Mouse (Mus musculus): ENCODE measurements around the gene Tatdn3. TPM values are rescaled to one million over a fixed set of nuclear protein-coding genes. Genes with fewer than 3 reads are reported as not detected.
A peak's percentile ranks its signal among the peaks of the same experiment; 100 is the strongest.
"Not testable (repeated sequence)": the region's sequence is repeated elsewhere in the genome, so short reads cannot be mapped to it uniquely, and the experiment has no call there.

Tatdn3 gene
- total RNA-seq, 2 experiments from 2014 or later, result 19.4 to 23.5 TPM

- DNase-seq, result not testable (repeated sequence)
These were observed 31.8 kb downstream of the Tatdn3 start for GRCm38 (mm10) chr1:191030922-191031425.

- DNase-seq, result no peak
These were observed 32.5 kb downstream of the Tatdn3 start for GRCm38 (mm10) chr1:191030182-191030581.

- peak; percentile 98 for DNase-seq
These were observed 36.6 kb downstream of the Tatdn3 start, which contains the start of gene Flvcr1 for GRCm38 (mm10) chr1:191026021-191026713. TSS of gene Flvcr1 (minus strand) at chr1:191026158.

DNA sequence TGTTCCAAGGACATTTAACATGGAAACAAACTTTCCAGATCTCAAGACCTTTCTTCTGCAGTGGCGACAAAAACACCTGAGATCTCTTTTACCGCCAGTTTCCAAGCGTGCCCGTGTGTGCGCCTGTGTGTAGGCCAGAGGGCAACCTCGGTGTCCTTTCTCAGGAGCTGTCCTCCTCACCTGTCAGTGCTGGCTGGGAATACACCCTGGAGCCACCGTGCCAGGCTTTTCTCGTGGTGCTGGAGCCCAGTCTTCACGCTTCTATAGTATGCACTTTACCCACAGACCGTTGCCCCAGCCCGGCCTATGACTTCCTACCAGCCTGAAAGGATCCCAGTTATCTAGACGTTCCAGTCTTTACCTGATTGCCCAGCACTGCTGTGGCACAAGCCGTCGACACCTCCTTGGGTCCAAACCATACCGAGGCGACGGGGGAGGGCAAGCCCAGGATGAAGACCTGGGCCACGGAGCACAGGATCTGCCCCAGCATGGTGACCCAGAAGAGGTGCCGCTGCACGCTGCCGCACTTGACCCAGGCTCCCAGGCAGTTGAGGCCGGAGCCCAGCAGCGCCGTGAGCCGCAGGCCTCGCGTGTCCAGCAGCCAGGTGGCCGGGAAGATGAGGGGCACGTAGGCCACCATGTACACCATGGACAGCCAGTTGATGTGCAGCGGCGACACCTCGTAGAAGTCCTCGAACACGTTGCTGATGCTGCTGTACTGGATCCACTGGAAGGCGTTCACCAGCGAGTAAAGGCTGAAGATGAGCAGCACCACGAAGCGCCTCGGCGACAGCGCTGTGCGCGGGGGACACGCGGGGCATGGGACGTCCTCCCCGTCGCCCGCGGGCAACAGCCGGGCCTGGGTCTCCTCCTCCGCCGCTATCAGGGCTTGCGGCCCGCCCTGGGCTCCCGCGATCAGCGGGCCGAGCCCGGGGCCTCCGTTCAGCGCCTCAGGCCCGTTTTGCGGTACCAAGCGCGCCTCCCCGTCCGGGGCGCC lies 37.4 kb downstream of the Tatdn3 start:
- peak; percentile 14 for DNase-seq

- not testable (repeated sequence) for DNase-seq
These were observed 38.9 kb downstream of the Tatdn3 start for GRCm38 (mm10) chr1:191023806-191024205.

DNA sequence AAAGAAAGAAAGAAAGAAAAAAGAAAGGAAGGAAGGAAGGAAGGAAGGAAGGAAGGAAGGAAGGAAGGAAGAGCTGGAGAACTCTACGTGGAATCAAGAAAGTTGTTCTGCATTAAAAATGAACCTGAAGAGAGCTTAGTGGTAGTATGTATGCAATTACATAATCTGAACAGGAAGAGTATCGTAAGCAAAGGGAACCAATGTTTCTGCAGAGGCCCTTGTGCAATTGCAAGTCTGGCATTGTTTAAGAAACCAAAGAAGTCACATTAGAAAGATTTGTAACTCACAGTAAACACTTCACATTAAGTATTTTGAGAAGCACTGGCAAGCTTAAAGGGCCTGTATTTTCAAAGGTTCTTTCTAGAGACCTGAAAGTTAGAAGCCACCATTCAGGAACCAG lies 39.6 kb downstream of the Tatdn3 start:
- DNase-seq, result no peak

- no peak for DNase-seq
These were observed 41.7 kb downstream of the Tatdn3 start for GRCm38 (mm10) chr1:191021016-191021415.

GRCm38 (mm10) chr1:191020217-191020924 lies 42.4 kb downstream of the Tatdn3 start:
- DNase-seq, result no peak

- DNase-seq, result no peak
These were observed 42.9 kb downstream of the Tatdn3 start for GRCm38 (mm10) chr1:191019803-191020202.

DNA sequence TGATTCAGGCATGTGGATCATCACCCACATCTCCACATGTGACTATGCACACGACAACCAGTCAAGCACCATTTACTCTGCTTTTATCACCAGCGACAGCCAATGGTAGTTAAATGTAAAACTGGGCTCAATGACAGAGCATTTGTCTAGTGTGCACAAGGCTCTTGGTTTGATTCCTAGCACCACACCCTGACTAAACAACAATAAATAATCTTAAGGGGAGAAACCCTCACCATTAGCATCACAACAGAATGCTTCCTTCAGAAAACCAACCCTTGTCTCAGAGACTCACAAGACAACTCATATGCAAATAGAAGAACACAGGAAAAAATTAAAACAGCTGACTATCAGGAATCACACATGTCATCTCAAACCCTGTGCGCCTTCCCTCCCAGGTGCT lies 48.5 kb downstream of the Tatdn3 start:
- no peak for DNase-seq

- DNase-seq, result no peak
These were observed 54.0 kb downstream of the Tatdn3 start for GRCm38 (mm10) chr1:191008707-191009106.

- peak; percentile 39 for DNase-seq
These were observed 60.5 kb downstream of the Tatdn3 start for GRCm38 (mm10) chr1:191002201-191002600.

GRCm38 (mm10) chr1:191000686-191001085 lies 62.0 kb downstream of the Tatdn3 start:
- peak; percentile 34 for DNase-seq

DNA sequence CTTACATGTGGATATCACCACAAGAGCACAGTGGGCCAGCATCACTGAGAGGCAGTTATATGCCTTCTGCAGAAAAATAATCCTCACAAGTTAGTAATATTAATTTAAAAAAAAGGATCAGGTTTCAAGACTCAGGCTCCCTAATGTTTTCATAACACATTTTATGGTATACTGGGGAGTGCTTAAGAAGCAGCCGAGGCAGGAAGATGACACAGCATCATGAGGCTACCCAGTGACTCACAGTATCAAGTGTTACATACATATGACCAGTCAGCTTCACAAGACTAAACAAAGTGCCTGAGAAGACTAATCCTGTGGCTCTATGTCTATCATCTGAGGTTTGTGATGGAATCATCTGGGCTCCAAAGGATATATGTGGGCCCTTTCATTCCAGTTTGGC lies 64.7 kb downstream of the Tatdn3 start:
- no peak for DNase-seq

DNA sequence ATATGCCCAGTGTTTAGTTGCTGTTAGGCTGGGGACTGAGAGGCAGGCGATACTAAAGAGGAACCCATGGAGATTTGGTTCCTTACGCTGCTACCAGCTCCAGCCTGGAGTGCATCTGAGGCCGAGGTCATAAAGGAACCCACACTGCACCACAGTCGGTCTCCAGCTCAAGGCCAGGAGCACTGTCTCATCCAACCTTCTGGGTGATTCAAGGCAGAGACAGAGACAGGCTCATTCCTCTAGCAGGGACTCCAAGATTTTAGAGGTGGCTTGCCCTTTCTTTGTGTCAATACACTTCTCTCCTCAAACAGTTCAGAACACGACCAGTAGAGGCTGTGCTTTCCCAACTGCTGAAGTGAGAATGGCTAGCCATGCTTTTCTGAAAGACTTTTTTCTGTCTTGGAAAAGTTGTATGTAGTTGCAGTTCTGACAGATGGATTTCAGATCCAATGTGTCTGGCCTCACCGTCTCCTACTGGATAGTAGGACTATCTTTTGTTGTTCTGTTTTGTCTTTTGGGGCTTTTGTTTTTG lies 66.3 kb downstream of the Tatdn3 start:
- no peak for DNase-seq

Other genes with a start within 250 kb of the Tatdn3 start
- gene Rps6kc1, start 151.2 kb downstream of the Tatdn3 start, total RNA-seq (2021), result 10 to 100 TPM; 23.1 to 23.6 TPM
- 10 to 100 TPM; 31.1 to 38.1 TPM for gene Angel2, start 137.8 kb downstream of the Tatdn3 start, total RNA-seq (2021)
- 10 to 100 TPM; 31.5 to 31.9 TPM for gene Vash2, start 83.6 kb downstream of the Tatdn3 start, total RNA-seq (2021)
- gene Flvcr1, start 36.8 kb downstream of the Tatdn3 start, total RNA-seq (2021), result 10 to 100 TPM; 12.6 to 13.0 TPM
- not detected for gene Spata45, start 26.3 kb downstream of the Tatdn3 start, total RNA-seq (2021)
- 1 to 10 TPM; 6.7 to 6.8 TPM for gene Nsl1, start 80 bp upstream of the Tatdn3 start, total RNA-seq (2021)
- 1 to 10 TPM; 1.7 to 1.8 TPM for gene Batf3, start 34.9 kb upstream of the Tatdn3 start, total RNA-seq (2021)
- gene Fam71a, start 101.9 kb upstream of the Tatdn3 start, total RNA-seq (2021), result not detected
- gene Atf3, start 155.1 kb upstream of the Tatdn3 start, total RNA-seq (2021), result 10 to 100 TPM; 15.9 to 22.2 TPM